Comparison of ENCODE assay signal across 10 mouse cellular contexts in the genomic region with DNA sequence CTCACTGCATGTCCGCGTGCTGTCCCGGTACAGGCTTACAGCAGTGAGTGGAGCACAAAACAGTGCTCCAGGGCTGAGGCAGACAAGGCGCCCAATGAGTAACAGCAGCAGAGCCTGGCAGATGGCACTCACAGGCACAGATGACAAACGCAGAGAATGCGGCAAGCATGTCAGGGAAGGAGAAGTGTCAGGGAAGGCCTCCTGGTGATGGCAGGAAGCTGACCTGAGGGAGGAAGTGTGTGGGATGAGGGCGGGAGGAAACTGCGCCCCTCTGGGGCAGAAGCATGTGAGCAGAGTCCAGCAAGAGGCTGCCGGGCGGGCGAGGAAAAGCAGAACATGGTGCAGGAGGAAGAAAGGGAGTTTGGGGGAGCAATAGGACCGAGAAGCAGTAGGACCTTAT.
A peak's percentile ranks its signal among the peaks of the same experiment; 100 is the strongest.
DNase-seq lines count a peak whose midpoint lies in the region; ATAC-seq and TF ChIP-seq lines count a peak whose summit lies in the region.
"Had no signal": no experiment of that assay in that cellular context is flagged by ENCODE, and none has a peak within 500 bp of the region (broad histone marks: within the 10 kb centered on the region; RNA-seq: fewer than 3 reads in every experiment).

No protein-coding gene starts in this region.

- H3K4me3 ChIP-seq in lung, embryonic 14.5 days (ENCODE audit: low read depth, low read length) = no peak overlapping the region
- H3K4me3 ChIP-seq in lung, adult 2 months (replicated peaks; ENCODE audit: extremely low read depth, low read depth, low read length) = no peak overlapping the region
- H3K4me3 ChIP-seq: heart, embryonic 15.5 days had no signal

- DNase-seq in lung, embryonic 14.5 days = peak; percentile 33
- no peak for DNase-seq in lung, adult 2 months
- peak; percentile 78 for DNase-seq in cerebellum, adult 11-12 months
- peak; percentile 39 for DNase-seq in heart, adult 8-10 months (ENCODE audit: low spot score)
- peak; percentile 21 for DNase-seq in lung, postnatal 10 days
- no peak for DNase-seq in embryo, embryonic 9.5 days (ENCODE audit: extremely low spot score)
- DNase-seq in neural tube, embryonic 10.5 days (ENCODE audit: extremely low spot score, low spot score) = no peak
- DNase-seq in spleen, postnatal 10 days (ENCODE audit: low spot score in 2 of 2) = no peak
- DNase-seq: adrenal gland, adult 8-10 months had no signal

- no peak overlapping the region for H3K27ac ChIP-seq in lung, embryonic 14.5 days (ENCODE audit: low read depth)
- H3K27ac ChIP-seq: heart, embryonic 15.5 days had no signal

- peak overlapping the region; percentile 26; the same call in 1 of the 2 replicates for H3K9ac ChIP-seq in lung, embryonic 14.5 days
- H3K9ac ChIP-seq: heart, embryonic 15.5 days had no signal

- H3K36me3 ChIP-seq in lung, embryonic 14.5 days (ENCODE audit: insufficient read depth) = peaks cover 61% of the 10 kb centered on the region

- TF ChIP-seq CTCF in lung, embryonic 14.5 days (IDR thresholded peaks at IDR 0.05; ENCODE audit: low read depth) = no peak
- TF ChIP-seq CTCF in lung, adult 2 months (IDR thresholded peaks at IDR 0.05; ENCODE audit: insufficient read depth, low read length) = no peak

- H3K9me3 ChIP-seq in lung, embryonic 14.5 days (ENCODE audit: low read depth, low read length) = no peaks in the 10 kb centered on the region
- H3K9me3 ChIP-seq: heart, embryonic 15.5 days had no signal

- H3K4me1 ChIP-seq in lung, embryonic 14.5 days (ENCODE audit: insufficient read depth) = no peaks in the 10 kb centered on the region
- peaks cover 2% of the 10 kb centered on the region for H3K4me1 ChIP-seq in lung, adult 2 months (ENCODE audit: control insufficient read depth, insufficient read depth, low read length)

- ATAC-seq in lung, embryonic 14.5 days (ENCODE audit: insufficient read depth) = no peak

- 62% methylated on average over 12 of the region's 12 CpGs for WGBS in lung, embryonic 14.5 days
- WGBS in lung, adult 2 months = 47% methylated on average over 12 of the region's 12 CpGs

- TF ChIP-seq POLR2A in lung, adult 2 months (IDR thresholded peaks at IDR 0.05; ENCODE audit: borderline replicate concordance, extremely low read depth, low read depth, low read length) = no peak

- no peak overlapping the region for H3K4me2 ChIP-seq in lung, embryonic 14.5 days
- H3K4me2 ChIP-seq: heart, embryonic 15.5 days had no signal

- H3K27me3 ChIP-seq in lung, embryonic 14.5 days (ENCODE audit: insufficient read depth, low read length) = no peaks in the 10 kb centered on the region
- H3K27me3 ChIP-seq: heart, embryonic 15.5 days had no signal

Comparison
In these comparisons a context has a peak if more than half of its experiments do, and no peak if none do; other contexts are left out.
1. DNase-seq: peak in lung, embryonic 14.5 days (single experiment), cerebellum, adult 11-12 months (single experiment), heart, adult 8-10 months (single experiment) and lung, postnatal 10 days (single experiment); none in lung, adult 2 months (single experiment), embryo, embryonic 9.5 days (single experiment), neural tube, embryonic 10.5 days (single experiment) and spleen, postnatal 10 days (0 of 2).